Mouse (Mus musculus): ENCODE measurements around the gene Slc4a1. TPM values are rescaled to one million over a fixed set of nuclear protein-coding genes. Genes with fewer than 3 reads are reported as not detected.

Slc4a1 gene
- polyA plus RNA-seq, 1 experiment = not detected

GRCm38 (mm10) chr11:102400513-102401084, 34.6 kb upstream of the Slc4a1 start:
- Histone ChIP-seq H3K4me1 (ENCODE audit: control insufficient read depth, insufficient read depth, low read length) (peaks cover 53% of the 10 kb centered on the region), H3K4me3 (ENCODE audit: insufficient read depth, low read depth, low read length) (no peak overlapping the region), H3K27ac (ENCODE audit: insufficient read depth, low read depth, low read length) (peak overlapping the region; percentile 7; the same call in 1 of the 2 replicates)
- whole genome bisulfite sequencing = 41% methylated on average over 12 of the region's 12 CpGs
- TF ChIP-seq POLR2A (IDR thresholded peaks at IDR 0.05; ENCODE audit: insufficient read depth, low read depth, low read length) = no peak
- TF ChIP-seq CTCF (IDR thresholded peaks at IDR 0.05; ENCODE audit: insufficient read depth, low read depth, low read length) = no peak

- WGBS = 14% methylated on average over 34 of the region's 34 CpGs
- no peak for TF ChIP-seq POLR2A (IDR thresholded peaks at IDR 0.05; ENCODE audit: insufficient read depth, low read depth, low read length)
- TF ChIP-seq CTCF (IDR thresholded peaks at IDR 0.05; ENCODE audit: insufficient read depth, low read depth, low read length) = no peak
- H3K4me3 ChIP-seq (ENCODE audit: insufficient read depth, low read depth, low read length) = no peak overlapping the region
- peaks cover 53% of the 10 kb centered on the region for H3K4me1 ChIP-seq (ENCODE audit: control insufficient read depth, insufficient read depth, low read length)
- no peak overlapping the region for H3K27ac ChIP-seq (ENCODE audit: insufficient read depth, low read depth, low read length)
Observed at GRCm38 (mm10) chr11:102399610-102400072, 33.6 kb upstream of the Slc4a1 start.

DNA sequence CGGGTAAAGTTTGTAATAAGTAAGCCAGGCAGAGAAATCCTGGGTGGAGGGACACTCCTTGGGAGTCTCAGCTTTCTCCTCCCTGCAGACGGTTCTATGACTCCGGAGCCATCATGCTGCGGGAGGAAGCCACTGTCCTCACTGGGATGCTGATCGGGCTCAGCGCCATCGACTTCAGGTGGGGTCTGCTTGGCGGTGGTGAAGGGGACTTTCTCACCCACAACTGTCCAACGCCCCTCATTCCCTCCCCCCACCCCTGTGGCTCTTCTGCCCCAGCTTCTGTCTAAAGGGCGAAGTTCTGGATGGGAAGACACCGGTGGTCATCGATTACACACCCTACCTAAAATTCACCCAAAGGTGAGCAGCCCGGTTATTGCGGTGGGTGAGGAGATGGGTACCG, 33.1 kb upstream of the Slc4a1 start:
- no peak overlapping the region for H3K4me3 ChIP-seq (ENCODE audit: insufficient read depth, low read depth, low read length)
- no peak overlapping the region for H3K27ac ChIP-seq (ENCODE audit: insufficient read depth, low read depth, low read length)
- 42% methylated on average over 15 of the region's 15 CpGs for WGBS
- peaks cover 51% of the 10 kb centered on the region for H3K4me1 ChIP-seq (ENCODE audit: control insufficient read depth, insufficient read depth, low read length)
- TF ChIP-seq CTCF (IDR thresholded peaks at IDR 0.05; ENCODE audit: insufficient read depth, low read depth, low read length) = no peak
- TF ChIP-seq POLR2A (IDR thresholded peaks at IDR 0.05; ENCODE audit: insufficient read depth, low read depth, low read length) = no peak

GRCm38 (mm10) chr11:102398007-102398825, 32.2 kb upstream of the Slc4a1 start:
- Histone ChIP-seq H3K4me3 (ENCODE audit: insufficient read depth, low read depth, low read length) (no peak overlapping the region), H3K4me1 (ENCODE audit: control insufficient read depth, insufficient read depth, low read length) (peaks cover 51% of the 10 kb centered on the region), H3K27ac (ENCODE audit: insufficient read depth, low read depth, low read length) (no peak overlapping the region)
- no peak for TF ChIP-seq POLR2A (IDR thresholded peaks at IDR 0.05; ENCODE audit: insufficient read depth, low read depth, low read length)
- no peak for TF ChIP-seq CTCF (IDR thresholded peaks at IDR 0.05; ENCODE audit: insufficient read depth, low read depth, low read length)
- 65% methylated on average over 20 of the region's 20 CpGs for WGBS

- WGBS = 28% methylated on average over 7 of the region's 7 CpGs
- TF ChIP-seq CTCF (IDR thresholded peaks at IDR 0.05; ENCODE audit: insufficient read depth, low read depth, low read length) = no peak
- TF ChIP-seq POLR2A (IDR thresholded peaks at IDR 0.05; ENCODE audit: insufficient read depth, low read depth, low read length) = no peak
- Histone ChIP-seq H3K27ac (ENCODE audit: insufficient read depth, low read depth, low read length) (peak overlapping the region; percentile 29; the same call in 1 of the 2 replicates), H3K4me1 (ENCODE audit: control insufficient read depth, insufficient read depth, low read length) (peaks cover 53% of the 10 kb centered on the region), H3K4me3 (ENCODE audit: insufficient read depth, low read depth, low read length) (peak overlapping the region; percentile 26)
Observed at GRCm38 (mm10) chr11:102396671-102397141, 30.7 kb upstream of the Slc4a1 start.

- Histone ChIP-seq H3K4me1 (ENCODE audit: control insufficient read depth, insufficient read depth, low read length) (peaks cover 53% of the 10 kb centered on the region), H3K27ac (ENCODE audit: insufficient read depth, low read depth, low read length) (peak overlapping the region; percentile 29; the same call in 1 of the 2 replicates), H3K4me3 (ENCODE audit: insufficient read depth, low read depth, low read length) (peak overlapping the region; percentile 26)
- WGBS = 34% methylated on average over 6 of the region's 6 CpGs
- no peak for TF ChIP-seq POLR2A (IDR thresholded peaks at IDR 0.05; ENCODE audit: insufficient read depth, low read depth, low read length)
- no peak for TF ChIP-seq CTCF (IDR thresholded peaks at IDR 0.05; ENCODE audit: insufficient read depth, low read depth, low read length)
Observed at GRCm38 (mm10) chr11:102396263-102396662, 30.3 kb upstream of the Slc4a1 start.

DNA sequence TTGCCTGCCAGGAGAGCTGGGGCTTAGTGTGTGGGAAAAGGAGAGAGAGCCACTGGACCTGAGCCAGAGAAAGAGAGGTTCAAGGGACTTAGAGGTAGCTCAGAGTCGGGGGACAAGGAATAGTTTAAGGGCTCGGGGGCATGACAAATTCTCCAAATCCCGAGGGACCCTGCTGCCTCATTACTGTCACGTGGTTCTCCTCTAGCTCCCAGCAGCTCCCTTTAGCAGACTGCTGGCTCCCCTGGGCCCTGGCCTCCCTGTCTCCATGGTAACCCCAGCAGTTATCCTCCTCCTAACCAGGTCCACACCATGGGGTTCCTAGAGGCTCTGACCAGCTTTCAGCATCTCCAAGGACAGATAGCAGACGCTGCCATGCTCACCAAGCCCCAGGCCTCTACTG, 29.2 kb upstream of the Slc4a1 start:
- TF ChIP-seq POLR2A (IDR thresholded peaks at IDR 0.05; ENCODE audit: insufficient read depth, low read depth, low read length) = no peak
- TF ChIP-seq CTCF (IDR thresholded peaks at IDR 0.05; ENCODE audit: insufficient read depth, low read depth, low read length) = no peak
- Histone ChIP-seq H3K4me3 (ENCODE audit: insufficient read depth, low read depth, low read length) (peak overlapping the region; percentile 88), H3K27ac (ENCODE audit: insufficient read depth, low read depth, low read length) (peak overlapping the region; percentile 95), H3K4me1 (ENCODE audit: control insufficient read depth, insufficient read depth, low read length) (peaks cover 47% of the 10 kb centered on the region)
- WGBS = 3% methylated on average over 5 of the region's 5 CpGs

GRCm38 (mm10) chr11:102394421-102395124, 28.6 kb upstream of the Slc4a1 start:
- Histone ChIP-seq H3K27ac (ENCODE audit: insufficient read depth, low read depth, low read length) (peak overlapping the region; percentile 95), H3K4me1 (ENCODE audit: control insufficient read depth, insufficient read depth, low read length) (peaks cover 41% of the 10 kb centered on the region)

More at GRCm38 (mm10) chr11:102394421-102395124, 28.6 kb upstream of the Slc4a1 start:
- TF ChIP-seq CTCF (IDR thresholded peaks at IDR 0.05; ENCODE audit: insufficient read depth, low read depth, low read length) = no peak
- no peak for TF ChIP-seq POLR2A (IDR thresholded peaks at IDR 0.05; ENCODE audit: insufficient read depth, low read depth, low read length)
- peak overlapping the region; percentile 88 for H3K4me3 ChIP-seq (ENCODE audit: insufficient read depth, low read depth, low read length)
- 28% methylated on average over 9 of the region's 9 CpGs for WGBS
